Mouse (Mus musculus) neutrophil, adult 5-6 weeks (primary cell): ENCODE measurements around the gene Duox2. TPM values are rescaled to one million over a fixed set of nuclear protein-coding genes. Genes with fewer than 3 reads are reported as not detected.

Source experiments
- ATAC-seq: fragments of 151-379, 151-347 bp; 2 replicates; pipeline ENCODE4 v1.8.0; 2017; ENCODE audit warnings: mild to moderate bottlenecking, moderate TSS enrichment; ENCODE audit not compliant: insufficient number of reproducible peaks, poor library complexity, low FRiP score, severe bottlenecking; ENCODE audit errors: extremely low read depth
- total RNA-seq: library from RNA; stranded (forward); fragments of 200-1000 nt; gene quantifications from 2 replicates; pipeline ENCODE4 v1.2.3, GENCODE M21; 2017

Duox2 gene
- total RNA-seq, 1 experiment from 2014 or later = not detected

DNA sequence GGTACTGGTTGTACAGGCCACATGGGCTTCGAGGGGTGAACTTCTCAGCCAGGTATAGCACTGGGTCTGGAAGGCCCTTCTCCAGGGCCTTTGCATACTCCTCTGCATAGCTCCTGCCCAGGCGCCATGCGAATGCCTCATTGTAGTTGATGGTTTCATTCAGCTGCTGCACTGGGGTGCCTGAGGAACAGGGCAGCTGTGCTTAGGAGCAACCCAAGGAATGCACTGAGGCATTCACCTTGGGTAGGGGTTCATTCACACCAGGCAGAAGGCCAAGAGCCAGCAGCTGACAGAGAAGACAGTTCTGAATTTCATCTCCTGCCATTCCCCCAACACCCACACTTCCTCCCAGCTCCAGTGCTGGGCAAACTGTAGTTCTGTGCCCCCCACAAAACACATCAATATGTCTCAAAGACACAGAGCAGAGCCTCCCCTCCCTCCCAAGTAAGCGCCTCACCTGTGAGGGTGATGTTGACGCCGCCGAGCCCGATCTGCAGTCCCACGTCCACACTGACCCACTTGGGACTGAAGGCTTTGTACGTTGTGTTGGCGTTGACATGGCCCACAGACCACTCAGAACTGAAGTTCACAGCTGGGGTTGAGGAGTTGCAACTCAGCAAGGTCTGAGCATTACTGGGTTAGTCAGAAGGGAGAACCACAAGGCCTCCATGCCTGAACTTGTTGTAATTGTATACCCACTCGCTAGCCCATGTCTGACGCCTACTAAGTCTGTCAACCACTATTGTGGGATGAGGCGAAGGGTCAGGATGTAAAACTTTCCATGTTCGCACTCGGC, 7.0 kb upstream of the Duox2 start:
- no peak for ATAC-seq

DNA sequence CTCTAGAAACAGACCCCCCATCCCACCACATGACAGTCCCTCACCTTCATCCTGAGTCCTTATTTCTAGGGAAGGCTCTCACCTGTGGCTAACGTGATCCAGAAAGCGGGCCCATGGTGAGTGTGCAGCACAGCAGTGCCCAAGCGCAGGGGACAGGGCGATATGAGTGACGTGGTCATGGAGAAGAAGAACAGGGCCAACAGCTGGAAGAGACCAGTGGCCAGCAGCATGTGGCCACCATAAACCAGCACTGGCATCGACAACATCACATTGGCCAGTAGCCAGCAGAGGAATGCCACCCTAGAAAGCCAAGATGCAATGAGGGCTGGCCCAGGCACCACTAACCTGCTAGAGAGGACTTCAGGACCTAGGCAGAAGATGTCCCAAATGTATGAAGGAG, 6.3 kb upstream of the Duox2 start:
- ATAC-seq = no peak

DNA sequence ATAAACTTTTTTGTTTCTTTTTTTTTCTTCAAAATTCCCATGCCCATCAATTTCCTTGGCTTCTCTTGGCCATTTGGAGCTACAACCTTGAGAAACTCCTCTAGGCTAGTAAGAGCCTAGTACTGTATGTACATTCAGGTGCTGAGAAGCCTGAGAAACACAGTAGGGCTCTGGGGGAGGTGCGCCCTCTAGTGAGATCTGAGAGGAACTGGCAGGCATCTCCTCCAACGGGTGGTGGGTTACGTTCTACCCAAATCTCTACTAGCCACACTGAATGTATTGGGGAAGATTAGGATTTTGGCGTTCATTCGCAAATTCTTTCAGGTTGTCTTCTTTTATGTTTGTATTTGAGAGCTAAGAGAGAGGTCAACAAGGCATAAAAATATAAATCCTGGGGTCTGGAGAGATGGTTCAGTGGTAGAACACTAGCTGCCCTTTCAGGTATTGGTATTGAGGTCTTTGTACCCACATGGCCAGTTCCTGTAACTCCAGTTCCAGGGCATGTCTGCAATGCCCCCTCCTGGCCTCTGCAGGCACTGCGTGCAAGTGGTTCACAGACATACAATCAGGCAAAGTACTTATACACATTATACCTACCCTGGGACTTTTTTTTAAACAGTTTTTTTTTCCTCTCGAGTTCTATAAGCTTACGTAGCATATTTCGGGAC, 4.5 kb upstream of the Duox2 start:
- ATAC-seq = peak; percentile 53

DNA sequence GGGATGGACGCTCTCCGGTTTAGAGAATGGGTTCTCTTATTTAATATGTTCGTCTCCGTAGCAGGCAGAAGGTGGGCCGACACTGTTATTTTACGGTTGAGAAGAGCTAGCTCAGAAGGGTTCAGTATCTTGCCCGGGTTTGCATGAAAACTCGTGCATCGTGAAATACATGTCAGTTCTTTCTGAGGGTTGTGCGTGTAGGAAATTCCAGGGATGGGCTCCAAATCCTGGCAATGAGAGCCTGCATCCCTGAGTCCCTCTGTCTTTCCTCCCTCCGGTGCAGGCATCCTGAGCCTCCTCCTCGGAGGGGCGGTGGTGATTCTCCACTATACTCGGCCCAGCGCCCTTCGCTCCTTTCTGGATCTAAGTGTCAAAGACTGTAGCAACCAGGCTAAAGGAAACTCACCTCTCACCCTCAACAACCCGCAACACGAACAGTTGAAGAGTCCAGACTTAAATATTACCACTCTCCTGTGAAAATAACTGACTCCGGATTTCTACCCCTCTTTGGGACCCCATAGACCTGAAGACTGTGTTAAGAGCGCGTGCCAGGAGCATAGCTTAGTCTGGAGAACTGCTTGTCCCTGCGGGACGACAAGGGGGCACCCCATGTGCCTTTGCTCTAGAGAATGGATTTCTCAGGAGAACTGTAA, 3.8 kb upstream of the Duox2 start:
- ATAC-seq = no peak

DNA sequence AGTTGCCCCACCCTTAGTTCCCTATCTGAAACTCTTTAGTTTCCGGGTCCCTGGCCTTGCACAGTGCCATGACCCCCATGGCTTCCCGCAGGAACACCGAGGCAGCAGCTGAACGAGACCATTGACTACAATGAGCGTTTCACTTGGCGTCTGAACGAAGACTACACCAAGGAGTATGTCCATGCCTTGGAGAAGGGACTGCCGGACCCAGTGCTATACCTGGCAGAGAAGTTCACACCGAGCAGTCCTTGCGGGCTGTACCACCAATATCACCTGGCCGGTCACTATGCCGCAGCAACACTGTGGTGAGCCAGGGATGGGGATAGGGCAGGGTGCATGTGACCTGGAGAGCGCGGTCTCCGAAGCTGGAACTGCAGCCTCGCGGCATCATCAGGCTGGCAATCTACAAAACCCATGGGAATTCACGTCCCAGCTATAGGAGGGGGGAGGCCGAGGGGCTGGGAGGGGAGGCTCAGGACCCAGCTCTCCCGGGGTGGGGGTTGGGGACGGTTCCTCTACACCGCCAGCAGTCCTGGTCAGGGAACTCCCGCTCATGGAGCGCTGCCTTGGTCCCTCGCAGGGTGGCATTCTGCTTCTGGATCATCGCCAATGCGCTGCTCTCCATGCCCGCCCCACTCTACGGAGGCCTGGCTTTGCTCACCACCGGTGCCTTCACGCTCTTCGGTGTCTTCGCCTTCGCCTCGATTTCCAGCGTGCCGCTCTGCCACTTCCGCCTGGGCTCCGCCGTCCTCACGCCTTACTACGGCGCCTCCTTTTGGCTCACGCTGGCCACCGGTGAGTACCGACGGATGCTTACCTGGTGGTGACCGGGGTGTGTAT, 3.1 kb upstream of the Duox2 start:
- ATAC-seq = 0 out of 2 replicates have a peak, but pooled peaks have one; percentile 18

DNA sequence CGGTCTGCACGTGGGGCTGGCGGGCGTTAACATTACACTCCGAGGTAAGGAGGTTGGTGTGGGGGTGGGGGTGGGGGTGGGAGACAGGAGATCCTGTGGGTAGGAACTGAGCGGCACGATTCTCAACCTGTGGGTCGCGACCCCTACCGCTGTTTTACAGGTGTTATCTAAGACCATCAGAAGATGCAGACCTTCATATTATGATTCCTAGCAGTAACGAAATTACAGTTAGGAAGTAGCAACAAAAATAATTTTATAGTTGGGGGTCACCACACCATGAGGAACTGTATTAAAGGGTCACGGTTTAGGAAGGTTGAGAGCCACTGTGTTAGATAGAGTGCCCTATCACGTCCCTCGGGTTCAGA, 2.4 kb upstream of the Duox2 start:
- no peak for ATAC-seq

DNA sequence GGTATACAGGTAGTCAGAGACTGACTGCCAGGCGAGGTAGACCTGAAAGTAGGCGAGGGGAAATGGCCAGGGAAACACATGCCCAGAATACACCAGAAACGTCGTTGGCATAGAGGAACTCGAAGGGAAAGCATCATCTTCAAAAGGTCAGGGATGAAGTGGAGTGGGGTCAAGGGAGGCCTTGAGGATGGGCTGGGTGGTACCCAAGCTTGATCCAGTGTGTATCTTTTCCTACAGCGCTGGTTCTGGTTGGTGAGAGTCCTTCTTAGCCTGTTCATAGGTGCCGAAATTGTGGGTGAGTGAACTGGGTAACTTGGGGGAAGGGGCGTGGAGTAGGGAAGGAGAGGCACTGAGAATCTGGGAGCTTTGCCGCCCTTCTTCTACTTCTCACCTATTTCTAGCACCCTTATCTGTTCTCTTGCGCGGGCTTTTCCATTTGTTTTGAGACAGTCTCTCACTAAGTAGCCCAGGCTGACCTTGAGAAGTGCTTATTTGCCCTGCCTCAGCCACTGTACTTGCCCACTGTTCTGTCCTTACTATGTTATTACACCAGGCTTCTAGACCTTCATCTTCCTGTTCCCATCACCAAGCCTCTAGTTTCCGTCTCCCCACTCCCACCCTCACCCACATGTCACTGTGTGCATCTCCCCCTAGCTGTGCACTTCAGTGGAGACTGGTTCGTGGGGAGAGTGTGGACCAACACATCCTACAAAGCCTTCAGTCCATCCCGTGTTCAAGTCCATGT, 1.8 kb upstream of the Duox2 start:
- ATAC-seq = no peak

DNA sequence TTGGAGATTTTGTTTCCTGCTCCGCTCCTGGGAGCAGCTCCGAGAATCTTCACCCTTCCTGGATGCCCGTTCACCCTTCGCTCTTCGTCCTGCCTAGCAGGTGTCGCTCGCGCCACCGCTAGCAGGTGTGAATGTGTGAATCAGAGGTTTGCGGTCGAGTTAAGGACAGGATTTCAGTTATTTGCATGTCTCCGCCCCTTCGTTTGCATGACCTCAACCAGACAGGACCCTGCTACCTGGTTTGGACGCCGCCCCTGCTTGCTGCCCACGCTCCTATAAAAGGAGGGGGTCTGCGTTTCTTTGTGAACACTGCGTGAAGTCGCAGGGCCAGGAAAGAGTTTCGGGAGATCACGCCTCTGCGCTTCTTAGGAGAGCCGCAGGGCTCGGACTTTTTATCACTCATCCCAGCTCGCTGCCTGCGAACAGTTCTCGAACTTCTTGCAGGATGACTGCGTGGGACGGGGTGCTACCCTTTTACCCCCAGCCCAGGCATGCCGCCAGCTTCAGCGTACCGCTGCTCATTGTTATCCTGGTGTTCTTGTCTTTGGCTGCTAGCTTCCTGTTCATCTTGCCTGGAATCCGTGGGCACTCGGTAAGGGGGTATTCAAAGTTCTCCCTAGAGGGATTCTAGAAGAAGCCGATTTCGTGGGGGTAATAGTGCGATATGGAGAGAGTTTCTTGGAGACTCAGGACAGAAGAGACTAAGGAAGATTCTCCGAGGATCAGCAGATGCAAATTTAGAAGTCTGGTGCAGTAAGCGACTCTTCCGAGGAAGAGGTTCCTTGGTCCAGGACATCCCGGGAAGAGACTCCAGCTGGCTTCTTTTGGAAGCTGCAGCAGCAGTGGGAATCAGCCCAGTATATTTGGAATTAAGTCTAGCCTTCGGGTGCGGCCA, 594 bp upstream of the Duox2 start, which contains the start of gene Duoxa2:
TSS of gene Duoxa2 (plus strand) at position 305 of the 895 bp plus-strand sequence.
- peak; percentile 10; the same call in 1 of the 2 replicates for ATAC-seq

DNA sequence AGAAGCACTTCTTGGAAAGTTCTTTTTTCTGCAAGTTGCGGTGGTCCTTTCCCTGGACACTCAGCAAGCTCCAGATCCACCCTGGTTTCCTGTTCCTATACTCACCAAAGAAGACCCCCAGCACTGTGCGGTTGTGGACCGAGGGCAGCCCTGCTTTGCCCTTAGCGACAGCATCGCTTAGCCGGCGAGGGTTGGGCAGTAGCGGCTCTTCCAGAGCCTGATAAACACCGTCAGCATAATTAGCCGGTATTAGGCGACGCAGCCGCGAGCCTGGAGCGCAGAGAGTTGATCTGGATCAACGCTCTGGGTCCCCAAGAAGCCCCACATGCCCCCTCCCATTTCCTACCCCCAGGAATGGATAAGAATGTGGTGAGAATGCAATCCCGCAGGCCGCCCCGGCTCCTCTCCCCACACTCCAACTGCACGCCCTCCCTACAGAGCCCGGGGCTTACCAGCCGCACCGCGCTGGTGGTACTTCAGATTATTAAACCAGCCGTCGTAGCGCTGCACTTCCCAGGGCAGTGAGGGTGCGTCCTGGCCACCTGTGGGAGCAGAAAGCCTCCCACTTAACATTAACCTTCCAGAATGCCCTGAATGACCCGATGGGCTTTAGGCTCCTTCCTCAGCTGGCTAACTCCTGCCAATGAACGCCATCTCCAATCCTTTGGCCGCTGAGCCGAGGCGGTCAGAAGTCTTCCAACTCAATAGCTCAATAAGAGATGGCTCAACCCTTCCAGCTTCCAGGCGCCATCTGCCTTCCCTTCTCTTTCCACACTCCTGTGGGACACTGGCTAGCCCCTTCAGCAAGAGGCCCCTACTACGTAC, 766 bp downstream of the Duox2 start:
- ATAC-seq = no peak

DNA sequence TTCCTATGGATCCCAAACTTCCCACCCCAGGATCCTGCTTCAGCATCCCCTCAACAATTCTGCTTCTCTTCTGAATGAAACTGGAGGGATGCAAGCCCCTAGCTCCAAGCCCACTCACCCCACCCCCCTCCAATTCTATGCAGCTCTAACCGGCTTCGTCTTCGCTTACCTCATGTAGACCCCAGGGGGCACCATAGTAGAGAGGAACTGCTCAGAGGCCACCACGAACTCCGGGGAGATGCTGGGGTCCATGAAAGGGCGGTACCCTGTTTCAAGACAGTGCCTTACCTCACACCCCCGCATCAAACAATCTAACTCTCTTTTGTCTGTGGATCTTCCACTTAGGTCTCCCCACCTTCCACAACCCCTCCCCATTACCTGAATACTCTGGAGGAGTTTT, 3.3 kb downstream of the Duox2 start:
- no peak for ATAC-seq

DNA sequence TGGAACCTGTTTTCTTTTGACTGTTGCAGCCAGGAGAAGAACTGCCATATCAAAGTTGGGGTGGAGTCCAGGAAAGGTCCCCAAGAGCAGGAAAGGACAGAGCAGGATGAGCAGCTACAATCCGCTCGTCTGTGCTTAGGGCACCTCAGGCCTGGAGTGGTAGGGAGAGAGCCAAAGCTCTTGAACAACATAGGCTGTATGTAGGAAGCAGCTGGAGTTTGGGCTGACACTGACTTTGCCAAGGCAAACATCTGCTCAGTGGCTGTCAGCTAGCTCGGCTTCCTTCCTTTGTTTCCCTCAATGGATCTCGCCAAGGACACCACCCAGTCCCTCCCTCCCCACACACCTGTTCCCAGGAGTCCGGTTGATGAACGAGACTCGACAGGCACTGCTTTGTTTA, 12.1 kb downstream of the Duox2 start:
- no peak for ATAC-seq

DNA sequence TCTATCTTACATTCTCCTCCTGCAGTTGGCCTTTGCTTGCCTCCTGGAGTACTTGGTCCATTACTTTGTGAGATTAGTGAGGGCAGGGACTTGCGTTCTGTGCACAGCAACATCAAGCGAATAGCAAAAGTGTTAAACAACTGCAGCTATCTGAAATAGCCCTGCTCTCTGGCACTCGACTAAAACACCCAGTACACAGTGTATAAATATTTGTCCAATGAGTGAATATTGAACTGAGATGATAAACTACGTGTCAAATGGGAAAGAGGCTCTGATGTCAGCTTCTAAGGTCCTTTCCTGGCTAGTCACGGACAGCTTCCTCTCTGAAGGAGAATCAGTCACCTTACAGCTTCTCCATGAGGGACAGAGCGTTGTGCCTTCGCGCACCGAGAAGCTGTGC, 14.2 kb downstream of the Duox2 start:
- no peak for ATAC-seq

DNA sequence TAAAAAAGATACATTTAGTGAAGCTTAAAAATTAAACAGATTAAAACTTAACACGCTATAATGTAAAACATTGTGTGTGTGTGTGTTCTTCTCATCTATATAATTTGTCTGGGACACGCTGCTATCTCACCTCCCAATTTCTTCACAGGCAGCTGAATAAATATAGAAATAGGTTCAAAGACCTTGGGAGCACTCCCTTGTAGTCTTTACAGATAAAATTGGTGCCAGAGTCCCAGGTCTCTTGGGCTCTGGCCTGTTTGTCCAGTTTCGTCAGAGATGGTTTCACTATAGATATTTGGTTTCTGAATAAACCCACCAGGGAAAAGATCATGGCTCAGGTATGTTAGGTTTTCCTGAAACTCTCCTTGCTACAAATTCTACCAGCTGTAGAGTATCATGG, 19.5 kb downstream of the Duox2 start:
- ATAC-seq = no peak

DNA sequence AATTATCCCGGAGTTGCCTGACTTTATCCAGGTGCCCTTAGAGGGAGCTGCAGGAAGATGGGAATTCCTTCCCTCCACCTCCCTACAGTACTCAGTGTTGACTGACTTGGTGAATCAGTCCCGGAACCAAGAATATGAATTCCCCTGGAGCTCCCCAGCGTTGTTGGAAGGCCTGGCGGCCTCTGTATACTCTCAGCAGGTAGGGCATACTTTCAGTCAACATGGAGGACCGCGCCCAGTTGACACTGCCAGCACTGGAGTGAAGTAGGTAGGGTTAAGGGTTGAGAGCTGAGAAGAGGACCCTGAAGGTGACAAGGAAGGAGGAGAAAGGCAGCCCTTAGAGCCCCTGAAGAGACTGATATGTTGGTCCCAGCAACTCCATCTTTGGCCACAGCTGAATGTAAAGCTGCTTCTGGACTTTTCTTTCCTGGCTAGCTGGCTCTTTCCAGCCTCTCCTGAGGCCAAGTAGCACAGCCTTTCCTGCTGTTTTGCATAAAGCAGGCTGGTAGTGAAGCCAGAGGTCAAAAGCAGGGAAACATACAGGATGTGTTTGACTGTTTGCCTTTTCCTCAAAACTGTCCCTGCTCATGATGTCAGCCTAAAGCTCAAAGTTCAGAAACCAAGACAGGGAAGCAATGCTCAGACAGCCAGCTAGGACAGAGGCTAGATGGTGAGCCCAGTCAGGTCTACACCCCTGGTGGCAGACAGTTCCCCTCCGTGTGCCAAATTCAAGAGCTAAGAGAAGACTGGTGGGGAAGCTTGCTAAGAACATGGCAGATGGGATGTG, 31.6 kb downstream of the Duox2 start:
- ATAC-seq = no peak

DNA sequence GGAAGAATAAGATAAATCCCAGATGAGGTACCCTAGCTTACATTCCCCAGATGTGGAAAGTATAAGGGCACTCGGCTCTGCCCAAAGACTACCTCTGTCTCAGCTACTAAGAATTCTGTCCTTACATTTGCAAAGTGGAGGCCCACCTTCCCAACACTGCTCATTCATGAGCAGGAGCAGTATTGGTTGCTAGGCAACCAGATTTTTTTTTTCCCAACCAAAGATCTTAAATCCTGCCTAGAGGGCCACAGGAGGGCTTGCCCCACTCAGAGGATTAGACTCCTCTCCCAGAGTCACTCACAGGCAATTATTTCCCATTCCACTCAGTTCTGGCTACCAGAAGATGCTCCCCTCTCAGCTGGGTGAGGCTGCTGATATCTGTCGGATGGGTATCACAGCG, 33.6 kb downstream of the Duox2 start:
- ATAC-seq = no peak

DNA sequence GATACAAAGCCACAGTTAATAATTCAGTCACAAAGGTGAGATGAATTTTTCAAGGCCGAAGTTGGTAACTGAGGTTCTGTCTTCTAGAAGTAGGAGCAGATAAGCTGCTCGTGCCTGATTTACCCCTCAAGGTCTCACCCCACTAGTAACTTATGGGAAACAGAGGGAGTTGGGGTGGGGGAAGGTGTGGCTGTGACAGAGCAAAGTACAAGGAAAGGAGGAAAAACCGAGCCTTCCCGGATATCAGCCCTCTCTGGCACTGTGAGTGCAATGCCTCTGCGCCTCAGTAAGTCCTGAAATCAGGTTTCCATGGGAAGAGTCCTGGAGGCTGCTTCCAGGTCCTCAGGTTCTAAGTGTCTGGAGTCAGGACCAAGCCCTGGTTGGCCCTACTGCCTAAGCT, 37.5 kb downstream of the Duox2 start:
- no peak for ATAC-seq
